8 mouse cellular contexts compared by ENCODE assay signal in genomic region chr2:120026984-120027949, GRCm38 (mm10). TPM values are rescaled to one million over a fixed set of nuclear protein-coding genes. Genes with fewer than 3 reads are reported as not detected.
A peak's percentile ranks its signal among the peaks of the same experiment; 100 is the strongest.
DNase-seq lines count a peak whose midpoint lies in the region; ATAC-seq and TF ChIP-seq lines count a peak whose summit lies in the region.

TSS of gene Jmjd7 (plus strand) at chr2:120027483.
TSS of gene Gm28042 (plus strand) at chr2:120027493.

- H3K36me3 ChIP-seq in forebrain, embryonic 10.5 days (replicated peaks) = peaks cover 68% of the 10 kb centered on the region
- peaks cover 13% of the 10 kb centered on the region for H3K36me3 ChIP-seq in heart, embryonic 16.5 days (ENCODE audit: control insufficient read depth, insufficient read depth)
- H3K36me3 ChIP-seq in liver, embryonic 16.5 days (ENCODE audit: control insufficient read depth, insufficient read depth) = no peaks in the 10 kb centered on the region; the same call in 1 of the 2 replicates
- peaks cover 61% of the 10 kb centered on the region for H3K36me3 ChIP-seq in neural tube, embryonic 13.5 days
- H3K36me3 ChIP-seq in testis, adult 2 months (ENCODE audit: control insufficient read depth, insufficient read depth, low read length) = no peaks in the 10 kb centered on the region; the same call in 1 of the 2 replicates

- peaks cover 19% of the 10 kb centered on the region for H3K4me1 ChIP-seq in forebrain, embryonic 10.5 days
- peaks cover 20% of the 10 kb centered on the region for H3K4me1 ChIP-seq in heart, embryonic 16.5 days (ENCODE audit: control insufficient read depth, insufficient read depth, low read length)
- peaks cover 19% of the 10 kb centered on the region for H3K4me1 ChIP-seq in liver, embryonic 16.5 days (ENCODE audit: control insufficient read depth, low read depth, low read length)
- peaks cover 19% of the 10 kb centered on the region for H3K4me1 ChIP-seq in neural tube, embryonic 13.5 days (replicated peaks)
- H3K4me1 ChIP-seq in testis, adult 2 months (ENCODE audit: control insufficient read depth, insufficient read depth, low read length) = peaks cover 17% of the 10 kb centered on the region

- peak within 1 kb of the TSS; percentile 94 for H3K27ac ChIP-seq in forebrain, embryonic 10.5 days
- peak within 1 kb of the TSS; percentile 81 for H3K27ac ChIP-seq in heart, embryonic 16.5 days (ENCODE audit: low read length)
- peak within 1 kb of the TSS; percentile 86 for H3K27ac ChIP-seq in liver, embryonic 16.5 days (ENCODE audit: low read length)
- H3K27ac ChIP-seq in neural tube, embryonic 13.5 days (replicated peaks) = peak within 1 kb of the TSS; percentile 91
- peak within 1 kb of the TSS; percentile 94 for H3K27ac ChIP-seq in testis, adult 2 months (ENCODE audit: control insufficient read depth, insufficient read depth, low read depth, low read length)

- no peak; the same call in 1 of the 2 replicates for TF ChIP-seq CTCF in testis, adult 2 months (IDR thresholded peaks at IDR 0.05; ENCODE audit: control insufficient read depth, insufficient read depth, insufficient replicate concordance, low read depth, low read length)

- H3K4me2 ChIP-seq in heart, embryonic 16.5 days (ENCODE audit: low read depth, low read length) = peak within 1 kb of the TSS; percentile 84
- peak within 1 kb of the TSS; percentile 97 for H3K4me2 ChIP-seq in liver, embryonic 16.5 days (ENCODE audit: low read depth, low read length)
- H3K4me2 ChIP-seq in neural tube, embryonic 13.5 days = peak within 1 kb of the TSS; percentile 86

- no peaks in the 10 kb centered on the region for H3K27me3 ChIP-seq in forebrain, embryonic 10.5 days (ENCODE audit: poor library complexity, severe bottlenecking)
- H3K27me3 ChIP-seq in heart, embryonic 16.5 days (ENCODE audit: control insufficient read depth, insufficient read depth, low read length) = no peaks in the 10 kb centered on the region
- no peaks in the 10 kb centered on the region for H3K27me3 ChIP-seq in liver, embryonic 16.5 days (ENCODE audit: control insufficient read depth, insufficient read depth, low read depth, low read length)
- H3K27me3 ChIP-seq in neural tube, embryonic 13.5 days = no peaks in the 10 kb centered on the region
- no peaks in the 10 kb centered on the region for H3K27me3 ChIP-seq in testis, adult 2 months (ENCODE audit: control insufficient read depth, insufficient read depth, low read length)

- 6% methylated on average over 50 of the region's 50 CpGs for WGBS in forebrain, embryonic 10.5 days
- 5% methylated on average over 50 of the region's 50 CpGs for WGBS in heart, embryonic 16.5 days
- WGBS in liver, embryonic 16.5 days (ENCODE audit: insufficient replicate concordance) = 5% methylated on average over 50 of the region's 50 CpGs
- WGBS in neural tube, embryonic 13.5 days = 5% methylated on average over 50 of the region's 50 CpGs

- H3K9ac ChIP-seq in heart, embryonic 16.5 days (ENCODE audit: low read length) = peak within 1 kb of the TSS; percentile 80
- peak within 1 kb of the TSS; percentile 86 for H3K9ac ChIP-seq in liver, embryonic 16.5 days (ENCODE audit: low read depth, low read length)
- peak within 1 kb of the TSS; percentile 89 for H3K9ac ChIP-seq in neural tube, embryonic 13.5 days

- peak; percentile 53 for TF ChIP-seq POLR2A in testis, adult 2 months (IDR thresholded peaks at IDR 0.05; ENCODE audit: control insufficient read depth, low read depth, low read length)

- H3K9me3 ChIP-seq in forebrain, embryonic 10.5 days = no peaks in the 10 kb centered on the region
- H3K9me3 ChIP-seq in heart, embryonic 16.5 days (replicated peaks; ENCODE audit: control insufficient read depth, low read length) = no peaks in the 10 kb centered on the region
- no peaks in the 10 kb centered on the region for H3K9me3 ChIP-seq in liver, embryonic 16.5 days (replicated peaks; ENCODE audit: control insufficient read depth, low read length)
- H3K9me3 ChIP-seq in neural tube, embryonic 13.5 days = no peaks in the 10 kb centered on the region

- peak; percentile 90 to 95 for DNase-seq in CD8-positive naive resting alpha-beta T cell, adult 2 months (ENCODE audit: low read depth in 2 of 2, low spot score in 2 of 2)
- DNase-seq in c-Kit-positive CD71-negative TER-119-negative erythroid progenitor cells, embryonic 14.5 days (ENCODE audit: low read depth) = peak; percentile 90
- peak; percentile 87 for DNase-seq in forebrain, embryonic 10.5 days (ENCODE audit: extremely low spot score, low spot score)
- DNase-seq in kidney, postnatal 4 days = peak; percentile 96 to 97

- H3K4me3 ChIP-seq in forebrain, embryonic 10.5 days = peak within 1 kb of the TSS; percentile 88
- H3K4me3 ChIP-seq in heart, embryonic 16.5 days (ENCODE audit: low read length) = peak within 1 kb of the TSS; percentile 65
- H3K4me3 ChIP-seq in liver, embryonic 16.5 days (ENCODE audit: low read depth, low read length) = peak within 1 kb of the TSS; percentile 80
- peak within 1 kb of the TSS; percentile 83 for H3K4me3 ChIP-seq in neural tube, embryonic 13.5 days
- peak within 1 kb of the TSS; percentile 96 for H3K4me3 ChIP-seq in testis, adult 2 months (ENCODE audit: control insufficient read depth, low read depth, low read length)

- ATAC-seq in heart, embryonic 16.5 days (replicated peaks; ENCODE audit: extremely low read depth, insufficient read depth, low FRiP score) = peak; percentile 84
- peak; percentile 94 for ATAC-seq in liver, embryonic 16.5 days (ENCODE audit: low read depth)
- ATAC-seq in neural tube, embryonic 13.5 days (ENCODE audit: low read depth) = peak; percentile 92

RNA-seq across cellular contexts. Expression of gene Jmjd7, which starts in this region (rescaled TPM):
- polyA plus RNA-seq in forebrain, embryonic 10.5 days (2016; fragmentation: Nextera tagmentation; extraction: Ambion mirVana) = 22.3 and 24.9 TPM in 2 replicates
- 16.7 and 17.3 TPM in 2 replicates for polyA plus RNA-seq in heart, embryonic 16.5 days (2015; fragmentation: Nextera tagmentation; extraction: Ambion mirVana)
- 3.9 and 4.0 TPM in 2 replicates for polyA plus RNA-seq in liver, embryonic 16.5 days (2015; fragmentation: Nextera tagmentation; extraction: Ambion mirVana)
- 19.8 and 24.8 TPM in 2 replicates for polyA plus RNA-seq in neural tube, embryonic 13.5 days (2015; fragmentation: Nextera tagmentation; extraction: Ambion mirVana)
- polyA plus RNA-seq in testis, adult 2 months (2012; rRNA removed) = 6.4 and 7.3 TPM in 2 replicates

RNA-seq across cellular contexts. Expression of gene Gm28042, which starts in this region (rescaled TPM):
- 4.2 and 5.9 TPM in 2 replicates for polyA plus RNA-seq in forebrain, embryonic 10.5 days (2016; fragmentation: Nextera tagmentation; extraction: Ambion mirVana)
- polyA plus RNA-seq in heart, embryonic 16.5 days (2015; fragmentation: Nextera tagmentation; extraction: Ambion mirVana) = 2.0 and 2.2 TPM in 2 replicates
- 0.56 and 1.1 TPM in 2 replicates for polyA plus RNA-seq in liver, embryonic 16.5 days (2015; fragmentation: Nextera tagmentation; extraction: Ambion mirVana)
- 6.9 and 11.1 TPM in 2 replicates for polyA plus RNA-seq in neural tube, embryonic 13.5 days (2015; fragmentation: Nextera tagmentation; extraction: Ambion mirVana)
- polyA plus RNA-seq in testis, adult 2 months (2012; rRNA removed) = 3.1 and 3.7 TPM in 2 replicates

Comparison
In these comparisons a context has a peak if more than half of its experiments do, and no peak if none do; other contexts are left out.
1. Peak in every context shown above with its lines: DNase-seq, ATAC-seq, H3K4me3 ChIP-seq and H3K27ac ChIP-seq.